Mouse (Mus musculus): ENCODE results near the gene Ptpn5.

- TF ChIP-seq POLR2A (IDR thresholded peaks at IDR 0.05; ENCODE audit: insufficient read length, low read depth): no peak
- no peak for TF ChIP-seq USF1 (IDR thresholded peaks at IDR 0.05; ENCODE audit: low read depth)
- TF ChIP-seq E2F4 (IDR thresholded peaks at IDR 0.05; ENCODE audit: insufficient read depth): no peak
- no peak for TF ChIP-seq REST (IDR thresholded peaks at IDR 0.05; ENCODE audit: insufficient read depth, insufficient read length)
Measured at GRCm38 (mm10) chr7:47035426-47035825, 98.1 kb downstream of the Ptpn5 start.
